Mouse (Mus musculus) heart, embryonic 15.5 days (tissue): ENCODE data around the gene Ssmem1. TPM values are rescaled to one million over a fixed set of nuclear protein-coding genes. Genes with fewer than 3 reads are reported as not detected.

ENCODE experiments used
- ATAC-seq: fragments of 200-750 bp; cut with Nextera tagmentation; replicated peaks from 2 replicates; pipeline ENCODE4 v1.8.0; 2017; ENCODE audit warnings: low read depth, moderate TSS enrichment; ENCODE audit not compliant: insufficient number of reproducible peaks, insufficient read depth, low FRiP score
- H3K27ac ChIP-seq: fragments of 300-500 bp; sonication (generic); 2 replicates; pipeline ENCODE4 v1.5.1; 2015; ENCODE audit warnings: mild to moderate bottlenecking, inconsistent platforms
- H3K27me3 ChIP-seq: fragments of 300-500 bp; sonication (generic); 2 replicates; pipeline ENCODE4 v1.6.1; 2015; ENCODE audit warnings: inconsistent platforms
- H3K36me3 ChIP-seq: fragments of 300-500 bp; sonication (generic); 2 replicates; pipeline ENCODE4 v1.6.1; 2015; ENCODE audit warnings: mild to moderate bottlenecking, inconsistent platforms
- H3K4me1 ChIP-seq: fragments of 300-500 bp; sonication (generic); replicated peaks from 2 replicates; pipeline ENCODE4 v1.6.1; 2015; ENCODE audit warnings: inconsistent platforms
- H3K4me2 ChIP-seq: fragments of 300-500 bp; sonication (generic); 2 replicates; pipeline ENCODE4 v1.6.1; 2015; ENCODE audit warnings: inconsistent platforms, mild to moderate bottlenecking, moderate library complexity
- H3K4me3 ChIP-seq: fragments of 300-500 bp; sonication (generic); 2 replicates; pipeline ENCODE4 v1.5.1; 2015; ENCODE audit warnings: mild to moderate bottlenecking, inconsistent platforms
- H3K9ac ChIP-seq: fragments of 300-500 bp; sonication (generic); 2 replicates; pipeline ENCODE4 v1.6.1; 2015; ENCODE audit warnings: mild to moderate bottlenecking, inconsistent platforms
- H3K9me3 ChIP-seq: fragments of 300-500 bp; sonication (generic); replicated peaks from 2 replicates; pipeline ENCODE4 v1.6.1; 2016; ENCODE audit warnings: inconsistent platforms
- WGBS: fragments of 180-500 bp; shearing (Covaris S2); methylation state at CpG from one replicate; pipeline ENCODE4 v1.1.7; 2015; ENCODE audit warnings: mixed read lengths; 5-methylcytosine and 5-hydroxymethylcytosine counted together
- polyA plus RNA-seq: library from polyadenylated mRNA; unstranded; fragments of >200 nt; fragmentation: Nextera tagmentation; extraction: Ambion mirVana; gene quantifications from 2 replicates; pipeline ENCODE4 v1.2.1, GENCODE M21; 2015

The Ssmem1 gene
- polyA plus RNA-seq, 1 experiment from 2014 or later = 0.14 TPM

GRCm38 (mm10) chr6:30526586-30527515, 17.2 kb downstream of the Ssmem1 start:
- Histone ChIP-seq H3K27me3 (no peaks in the 10 kb centered on the region), H3K27ac (peak overlapping the region; percentile 85), H3K4me2 (peak overlapping the region; percentile 33; the same call in 1 of the 2 replicates), H3K4me1 (peaks cover 49% of the 10 kb centered on the region), H3K36me3 (no peaks in the 10 kb centered on the region), H3K9ac (no peak overlapping the region), H3K9me3 (no peaks in the 10 kb centered on the region), H3K4me3 (no peak overlapping the region)
- 24% methylated on average over 19 of the region's 19 CpGs for WGBS
- 0 out of 2 replicates have a peak, but pooled peaks have one; percentile 16 for ATAC-seq

GRCm38 (mm10) chr6:30528800-30529199, 19.2 kb downstream of the Ssmem1 start:
- Histone ChIP-seq H3K9ac (no peak overlapping the region), H3K36me3 (no peaks in the 10 kb centered on the region), H3K27ac (peak overlapping the region; percentile 85), H3K4me1 (peaks cover 49% of the 10 kb centered on the region), H3K9me3 (no peaks in the 10 kb centered on the region), H3K27me3 (no peaks in the 10 kb centered on the region), H3K4me2 (no peak overlapping the region), H3K4me3 (no peak overlapping the region)
- peak; percentile 63; the same call in 1 of the 2 replicates for ATAC-seq
- WGBS = 13% methylated on average over 6 of the region's 6 CpGs

- H3K4me2 ChIP-seq = no peak overlapping the region
- H3K9me3 ChIP-seq = no peaks in the 10 kb centered on the region
- no peaks in the 10 kb centered on the region for H3K4me1 ChIP-seq
- no peak overlapping the region for H3K4me3 ChIP-seq
- 0 out of 2 replicates have a peak overlapping the region, but pooled peaks have one; percentile 27 for H3K27ac ChIP-seq
- H3K36me3 ChIP-seq = no peaks in the 10 kb centered on the region
- H3K27me3 ChIP-seq = no peaks in the 10 kb centered on the region
- no peak overlapping the region for H3K9ac ChIP-seq
- WGBS = 46% methylated on average over 3 of the region's 3 CpGs
- ATAC-seq = no peak
Measured at GRCm38 (mm10) chr6:30535340-30535739, 25.7 kb downstream of the Ssmem1 start.

GRCm38 (mm10) chr6:30538240-30538639, 28.6 kb downstream of the Ssmem1 start:
- Histone ChIP-seq H3K27me3 (no peaks in the 10 kb centered on the region), H3K4me3 (no peak overlapping the region), H3K9ac (no peak overlapping the region), H3K4me1 (peaks cover 11% of the 10 kb centered on the region), H3K9me3 (no peaks in the 10 kb centered on the region), H3K36me3 (no peaks in the 10 kb centered on the region), H3K27ac (no peak overlapping the region), H3K4me2 (no peak overlapping the region)
- ATAC-seq = no peak
- 64% methylated on average over 10 of the region's 10 CpGs for WGBS

- Histone ChIP-seq H3K9me3 (no peaks in the 10 kb centered on the region), H3K4me2 (no peak overlapping the region), H3K27ac (no peak overlapping the region), H3K4me3 (no peak overlapping the region), H3K36me3 (no peaks in the 10 kb centered on the region), H3K9ac (no peak overlapping the region), H3K27me3 (no peaks in the 10 kb centered on the region), H3K4me1 (peaks cover 15% of the 10 kb centered on the region)
- WGBS = 67% methylated on average over 5 of the region's 5 CpGs
- no peak for ATAC-seq
Measured at GRCm38 (mm10) chr6:30538800-30539199, 29.2 kb downstream of the Ssmem1 start.

GRCm38 (mm10) chr6:30541009-30541799, 31.6 kb downstream of the Ssmem1 start, which contains the start of gene Cpa2:
TSS of gene Cpa2 (plus strand) at chr6:30541582.
- ATAC-seq = no peak
- 71% methylated on average over 11 of the region's 11 CpGs for WGBS
- peaks cover 25% of the 10 kb centered on the region for H3K4me1 ChIP-seq

GRCm38 (mm10) chr6:30542277-30542676, 32.6 kb downstream of the Ssmem1 start:
- Histone ChIP-seq H3K27me3 (no peaks in the 10 kb centered on the region), H3K36me3 (no peaks in the 10 kb centered on the region), H3K4me3 (no peak overlapping the region), H3K4me2 (no peak overlapping the region), H3K9me3 (no peaks in the 10 kb centered on the region), H3K27ac (peak overlapping the region; percentile 56; the same call in 1 of the 2 replicates), H3K9ac (no peak overlapping the region), H3K4me1 (peaks cover 34% of the 10 kb centered on the region)
- 21% methylated on average over 6 of the region's 6 CpGs for WGBS
- ATAC-seq = no peak

More at GRCm38 (mm10) chr6:30541009-30541799, 31.6 kb downstream of the Ssmem1 start, which contains the start of gene Cpa2:
- H3K9me3 ChIP-seq = no peaks in the 10 kb centered on the region
- H3K27me3 ChIP-seq = no peaks in the 10 kb centered on the region
- no peak within 1 kb of the TSS for H3K4me2 ChIP-seq
- peak within 1 kb of the TSS; percentile 56; the same call in 1 of the 2 replicates for H3K27ac ChIP-seq
- H3K4me3 ChIP-seq = no peak within 1 kb of the TSS
- no peaks in the 10 kb centered on the region for H3K36me3 ChIP-seq
- no peak within 1 kb of the TSS for H3K9ac ChIP-seq

GRCm38 (mm10) chr6:30543077-30543476, 33.4 kb downstream of the Ssmem1 start:
- H3K4me2 ChIP-seq = no peak overlapping the region
- no peak overlapping the region for H3K4me3 ChIP-seq
- 44% methylated on average over 12 of the region's 12 CpGs for WGBS
- H3K4me1 ChIP-seq = peaks cover 40% of the 10 kb centered on the region
- no peak for ATAC-seq
- peak overlapping the region; percentile 56 for H3K27ac ChIP-seq
- no peaks in the 10 kb centered on the region for H3K36me3 ChIP-seq
- no peak overlapping the region for H3K9ac ChIP-seq
- no peaks in the 10 kb centered on the region for H3K27me3 ChIP-seq
- no peaks in the 10 kb centered on the region for H3K9me3 ChIP-seq

- WGBS = 59% methylated on average over 8 of the region's 8 CpGs
- H3K4me1 ChIP-seq = peaks cover 45% of the 10 kb centered on the region
Measured at GRCm38 (mm10) chr6:30543851-30544250, 34.2 kb downstream of the Ssmem1 start.

GRCm38 (mm10) chr6:30545689-30546088, 36.0 kb downstream of the Ssmem1 start:
- Histone ChIP-seq H3K27me3 (no peaks in the 10 kb centered on the region), H3K27ac (peak overlapping the region; percentile 87), H3K4me3 (no peak overlapping the region), H3K4me1 (peaks cover 52% of the 10 kb centered on the region), H3K9ac (no peak overlapping the region), H3K36me3 (no peaks in the 10 kb centered on the region), H3K4me2 (no peak overlapping the region), H3K9me3 (no peaks in the 10 kb centered on the region)
- peak; percentile 75 for ATAC-seq
- WGBS = 45% methylated on average over 7 of the region's 7 CpGs

More at GRCm38 (mm10) chr6:30543851-30544250, 34.2 kb downstream of the Ssmem1 start:
- no peak overlapping the region for H3K4me2 ChIP-seq
- H3K27me3 ChIP-seq = no peaks in the 10 kb centered on the region
- H3K9ac ChIP-seq = no peak overlapping the region
- no peak for ATAC-seq
- no peaks in the 10 kb centered on the region for H3K9me3 ChIP-seq
- H3K27ac ChIP-seq = no peak overlapping the region
- H3K4me3 ChIP-seq = no peak overlapping the region
- H3K36me3 ChIP-seq = no peaks in the 10 kb centered on the region
